Mouse (Mus musculus): Measurements from ENCODE around the gene Tex52.

Gene Tex52

GRCm38 (mm10) chr6:128429300-128429699, 54.0 kb downstream of the Tex52 start:
- no peak for DNase-seq (ENCODE audit: low read depth, low spot score)

DNA sequence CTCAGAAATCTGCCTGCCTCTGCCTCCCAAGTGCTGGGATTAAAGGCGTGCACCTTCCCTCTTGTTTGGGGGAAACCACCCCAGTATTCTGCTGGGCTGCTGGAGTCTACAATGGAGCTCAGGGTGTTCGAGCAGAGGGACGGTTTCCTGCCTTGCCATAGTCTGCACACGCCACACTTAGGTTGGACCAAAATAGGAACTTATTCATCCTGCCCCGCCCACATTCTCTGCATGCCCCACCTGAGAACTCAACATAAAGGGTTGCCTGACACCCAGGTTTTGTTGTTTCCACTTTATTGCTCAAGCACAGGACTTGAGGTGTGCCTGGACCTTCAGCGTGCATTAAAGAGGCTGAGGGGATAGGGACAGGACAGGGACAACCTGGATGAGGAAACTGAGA, 54.6 kb downstream of the Tex52 start:
- DNase-seq (ENCODE audit: low read depth, low spot score) = no peak

GRCm38 (mm10) chr6:128432356-128432915, 57.2 kb downstream of the Tex52 start:
- DNase-seq (ENCODE audit: low read depth, low spot score) = no peak

DNA sequence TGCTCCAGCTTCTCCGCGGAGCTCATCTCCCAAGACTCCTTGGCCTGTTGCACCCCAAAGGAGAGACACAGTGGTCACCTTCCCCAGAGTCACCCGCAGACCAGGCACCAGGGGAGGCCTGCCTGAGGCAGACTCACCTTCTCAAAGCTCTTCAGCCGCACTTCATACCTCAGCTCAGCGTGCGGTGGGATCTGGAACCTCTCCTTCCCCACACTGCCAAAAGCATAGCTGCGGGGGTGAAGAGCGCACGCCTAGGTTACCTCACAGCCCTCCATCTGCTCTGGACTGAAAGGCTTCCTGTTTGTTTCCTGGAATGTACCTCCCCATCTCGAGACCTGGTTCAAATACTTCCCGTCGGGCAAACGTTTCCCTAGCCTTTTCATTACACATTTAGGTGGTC, 58.3 kb downstream of the Tex52 start:
- no peak for DNase-seq (ENCODE audit: low read depth, low spot score)

Measured in WW6 (cell line).